Mouse (Mus musculus): ENCODE measurements around the gene Parp8. TPM values are rescaled to one million over a fixed set of nuclear protein-coding genes. Genes with fewer than 3 reads are reported as not detected.

Gene Parp8
- total RNA-seq (2021) = 10 to 100 TPM; 20.8 to 24.1 TPM
- long read RNA-seq, experiment 1, partial matches to known transcripts = 0 of 1 reads
- long read RNA-seq, experiment 1, other reads (novel, unspliced or antisense) = 1 of 1 reads
- long read RNA-seq, experiment 2, partial matches to known transcripts = 6 of 10 reads
- long read RNA-seq, experiment 2, other reads (novel, unspliced or antisense) = 2 of 10 reads

GRCm38 (mm10) chr13:117025226-117026067, at the start of gene Parp8:
TSS of gene Parp8 (minus strand) at chr13:117025537.
- peak; percentile 25 to 33 for DNase-seq (ENCODE audit: low spot score in 2 of 2)

- no peak for DNase-seq (ENCODE audit: low spot score in 2 of 2)
These were observed 37.4 kb upstream of the Parp8 start for GRCm38 (mm10) chr13:117062628-117063315.

- no peak for DNase-seq (ENCODE audit: low spot score in 2 of 2)
These were observed 31.1 kb upstream of the Parp8 start for GRCm38 (mm10) chr13:117056466-117056865.

- DNase-seq (ENCODE audit: low spot score in 2 of 2) = no peak
These were observed 29.6 kb upstream of the Parp8 start for GRCm38 (mm10) chr13:117054811-117055496.

- DNase-seq (ENCODE audit: low spot score in 2 of 2) = no peak
These were observed 27.4 kb upstream of the Parp8 start for GRCm38 (mm10) chr13:117052748-117053147.

GRCm38 (mm10) chr13:117048541-117048971, 23.2 kb upstream of the Parp8 start:
- DNase-seq (ENCODE audit: low spot score in 2 of 2) = no peak

GRCm38 (mm10) chr13:117043567-117043966, 18.2 kb upstream of the Parp8 start:
- DNase-seq (ENCODE audit: low spot score in 2 of 2) = no peak

GRCm38 (mm10) chr13:117041021-117041420, 15.7 kb upstream of the Parp8 start:
- no peak for DNase-seq (ENCODE audit: low spot score in 2 of 2)

- DNase-seq (ENCODE audit: low spot score in 2 of 2) = no peak
These were observed 10.9 kb upstream of the Parp8 start for GRCm38 (mm10) chr13:117036277-117036676.

GRCm38 (mm10) chr13:117035121-117035520, 9.8 kb upstream of the Parp8 start:
- DNase-seq (ENCODE audit: low spot score in 2 of 2) = no peak

- no peak for DNase-seq (ENCODE audit: low spot score in 2 of 2)
These were observed 9.3 kb upstream of the Parp8 start for GRCm38 (mm10) chr13:117034676-117035075.

GRCm38 (mm10) chr13:117033676-117034308, 8.5 kb upstream of the Parp8 start:
- no peak for DNase-seq (ENCODE audit: low spot score in 2 of 2)

- no peak for DNase-seq (ENCODE audit: low spot score in 2 of 2)
These were observed 7.1 kb upstream of the Parp8 start for GRCm38 (mm10) chr13:117032402-117032801.

GRCm38 (mm10) chr13:117031546-117031945, 6.2 kb upstream of the Parp8 start:
- no peak for DNase-seq (ENCODE audit: low spot score in 2 of 2)

GRCm38 (mm10) chr13:117028221-117028620, 2.9 kb upstream of the Parp8 start:
- no peak for DNase-seq (ENCODE audit: low spot score in 2 of 2)

GRCm38 (mm10) chr13:117027336-117027735, 2.0 kb upstream of the Parp8 start:
- DNase-seq (ENCODE audit: low spot score in 2 of 2) = no peak

- DNase-seq (ENCODE audit: low spot score in 2 of 2) = no peak
These were observed 991 bp upstream of the Parp8 start for GRCm38 (mm10) chr13:117026276-117026780.

- no peak for DNase-seq (ENCODE audit: low spot score in 2 of 2)
These were observed 466 bp downstream of the Parp8 start for GRCm38 (mm10) chr13:117024916-117025225.

GRCm38 (mm10) chr13:117024127-117024915, 1.0 kb downstream of the Parp8 start:
- peak; percentile 13 to 24 for DNase-seq (ENCODE audit: low spot score in 2 of 2)

All from adrenal gland, postnatal 4 days (tissue).